Mouse (Mus musculus) adrenal gland, postnatal 4 days (tissue): ENCODE measurements around the gene Myo9b. TPM values are rescaled to one million over a fixed set of nuclear protein-coding genes. Genes with fewer than 3 reads are reported as not detected.
"Not testable (repeated sequence)": the region's sequence is repeated elsewhere in the genome, so short reads cannot be mapped to it uniquely, and the experiment has no call there.

Experiments
- DNase-seq, 2 experiments: peaks; one replicate each; pipeline ENCODE4 v3.0.0; 2021 to 2022; ENCODE audit warnings: low spot score in 2 of 2, mixed read lengths in 2 of 2
- long read RNA-seq, 2 experiments: library from polyadenylated mRNA; stranded (forward); transcript quantifications; one replicate each; pipeline ENCODE4 v2.0.0; 2021
- total RNA-seq, 2 experiments: library from RNA; stranded (reverse); gene quantifications; 2 replicates each; pipeline ENCODE4 v1.2.3; 2021

The Myo9b gene
- total RNA-seq, result 10 to 100 TPM; 43.8 to 47.6 TPM
- long read RNA-seq, experiment 1, partial matches to known transcripts, result 4 of 11 reads
- long read RNA-seq, experiment 1, other reads (novel, unspliced or antisense), result 7 of 11 reads
- long read RNA-seq, experiment 2, partial matches to known transcripts, result 12 of 17 reads
- long read RNA-seq, experiment 2, other reads (novel, unspliced or antisense), result 5 of 17 reads

DNA sequence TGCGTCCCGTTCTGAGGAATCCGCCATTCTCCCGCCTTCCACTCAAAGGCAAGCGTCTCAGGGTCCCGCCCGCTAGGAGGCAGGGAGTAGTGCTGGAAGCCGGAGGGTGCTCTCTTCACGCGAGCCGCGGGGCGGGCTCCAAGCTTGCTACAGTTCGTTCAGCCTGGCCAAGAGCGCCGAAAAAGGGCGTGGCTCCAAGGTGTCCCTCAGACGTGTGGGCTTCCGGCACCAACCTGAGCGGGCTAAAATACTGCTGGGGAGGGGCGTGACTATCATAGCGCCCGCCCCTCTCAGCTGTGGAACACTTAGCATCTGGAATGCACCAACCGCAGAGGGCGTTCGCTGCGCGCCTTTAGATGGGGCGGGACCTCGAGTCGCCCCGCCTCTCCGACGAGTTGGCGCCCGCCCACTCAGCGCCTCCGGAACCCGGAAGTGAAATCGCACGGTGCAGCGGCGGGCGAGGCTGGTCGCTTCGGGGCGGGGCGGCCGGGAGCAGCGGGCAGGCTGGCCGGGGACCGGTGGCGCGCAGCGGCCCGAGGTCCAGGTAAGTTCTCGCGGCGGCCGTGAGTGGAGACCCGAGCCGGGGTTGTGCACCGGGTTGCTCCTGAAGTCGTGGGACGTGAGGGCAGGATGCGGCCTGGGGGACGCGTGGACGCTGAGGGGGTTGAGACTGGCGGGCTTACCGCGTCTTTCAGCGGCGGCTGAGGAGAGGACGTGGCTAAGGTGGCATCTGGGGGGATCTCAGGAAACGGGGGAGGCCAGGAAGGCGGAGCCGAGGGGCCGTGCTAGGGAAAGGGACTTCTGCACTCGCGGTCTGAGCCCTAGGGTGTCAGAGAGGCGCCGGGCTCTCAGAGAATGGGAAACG lies at the start of gene Myo9b, which contains the start of gene Haus8:
TSS of gene Myo9b (plus strand) at position 429 of the 865 bp plus-strand sequence.
TSS of gene Haus8 (minus strand) at position 649 of the 865 bp plus-strand sequence.
- peak; percentile 85 to 93 for DNase-seq

DNA sequence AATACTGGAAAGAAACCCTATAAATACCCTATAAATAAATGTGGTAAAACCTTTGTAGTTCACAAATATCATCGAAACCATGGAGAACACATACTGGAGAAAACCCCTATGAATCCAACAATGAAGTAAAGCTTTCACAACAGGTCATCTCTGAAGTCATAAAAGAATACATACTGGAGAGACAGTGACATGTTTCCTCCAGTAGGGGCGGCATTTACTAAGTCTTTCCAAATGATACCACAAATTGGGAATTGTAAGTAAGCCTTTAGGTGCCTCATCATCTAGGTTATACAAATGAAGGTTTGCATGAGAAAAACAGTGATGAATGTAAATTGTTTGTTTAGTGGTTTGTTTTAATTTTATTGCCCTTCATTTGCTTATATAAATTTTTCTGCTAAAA lies 48.0 kb upstream of the Myo9b start:
- DNase-seq, result no peak

DNA sequence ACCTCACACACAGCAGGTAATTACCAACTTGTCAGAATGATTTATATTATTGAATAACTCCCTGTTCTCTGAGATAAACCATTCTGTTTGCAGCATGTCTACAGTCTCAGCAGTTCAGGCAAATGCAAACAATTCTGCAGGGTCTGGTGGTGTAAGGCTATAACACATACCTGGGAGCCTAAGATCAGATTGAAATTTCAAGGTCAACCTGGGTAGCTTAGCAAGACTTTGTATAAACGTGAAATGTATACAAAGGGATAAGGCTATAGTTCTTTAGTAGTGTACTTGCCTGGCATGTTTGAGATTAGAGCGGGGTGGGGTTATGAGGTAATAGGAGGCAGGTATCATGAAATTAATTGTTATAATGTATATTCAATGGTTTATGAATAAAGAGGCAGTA lies 29.8 kb upstream of the Myo9b start:
- DNase-seq, result no peak

DNA sequence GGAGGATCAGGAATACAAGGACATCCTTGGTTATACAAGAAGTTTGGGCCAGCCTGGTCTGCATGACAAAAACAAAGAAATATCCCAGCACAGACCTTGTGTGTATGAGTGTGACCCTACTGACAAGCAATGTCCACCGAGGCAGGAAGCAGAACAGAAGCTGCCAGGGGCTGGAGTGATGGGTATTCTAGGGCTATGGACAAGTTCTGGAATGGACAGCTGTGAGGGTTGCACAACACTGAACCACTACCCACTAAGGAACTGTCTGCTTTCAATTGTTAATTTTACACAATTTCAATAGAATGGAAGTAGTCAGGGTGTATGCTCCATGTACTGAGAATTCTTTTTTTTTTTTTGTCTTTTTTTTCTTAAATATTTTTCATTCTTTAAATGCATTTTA lies 24.3 kb upstream of the Myo9b start:
- no peak for DNase-seq

DNA sequence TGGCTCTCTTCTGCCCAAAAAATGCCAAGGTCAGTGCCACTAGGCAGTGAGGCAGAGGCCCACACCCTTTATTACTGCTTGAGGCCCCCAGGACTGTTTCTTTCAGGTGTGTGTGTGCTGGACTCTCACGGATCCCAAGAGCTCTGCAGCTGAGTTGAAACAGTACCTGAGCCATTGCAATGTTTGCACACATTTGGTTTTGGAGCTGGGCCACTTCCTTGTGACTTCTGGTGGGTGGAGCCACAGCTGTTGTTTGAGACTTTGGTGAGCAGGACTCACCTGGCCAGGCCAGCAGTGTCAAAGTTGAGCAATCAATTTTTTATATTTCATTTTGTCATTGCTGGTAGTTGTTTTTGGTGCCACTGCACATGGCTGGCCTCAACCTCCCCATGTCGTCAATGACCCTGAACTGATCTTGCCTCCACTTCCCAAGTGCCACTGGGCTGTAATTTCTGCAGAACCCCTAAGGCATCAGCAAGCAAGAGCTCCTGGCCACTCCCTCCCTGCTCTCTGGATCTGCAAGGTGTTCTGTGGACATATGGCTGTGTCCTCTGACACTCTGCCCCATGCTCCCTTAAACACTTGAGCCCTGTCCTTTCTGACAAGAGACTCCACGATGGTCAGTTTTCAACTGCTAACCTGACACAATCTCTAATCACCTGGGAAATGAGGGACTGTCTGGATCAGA lies 15.8 kb upstream of the Myo9b start:
- DNase-seq, result no peak

DNA sequence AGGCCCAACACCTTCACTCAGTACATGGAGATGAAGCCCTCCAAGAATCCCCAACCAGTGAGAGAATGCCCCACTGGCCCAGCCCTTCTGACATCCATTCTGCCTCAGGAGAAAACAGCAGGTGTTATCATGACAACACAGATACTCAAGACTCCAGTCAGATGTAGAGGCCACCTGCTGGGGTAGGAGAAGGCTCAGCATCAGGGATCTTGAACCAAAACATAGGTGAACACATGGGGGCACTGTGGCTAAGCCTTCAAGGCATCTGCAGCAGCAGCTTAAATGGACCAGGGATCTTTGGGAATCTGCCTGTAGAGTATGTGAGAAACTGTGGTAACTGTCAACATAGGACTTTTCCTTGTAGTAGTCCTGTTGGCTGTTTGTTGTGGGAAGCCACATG lies 11.3 kb upstream of the Myo9b start:
- DNase-seq, result no peak

DNA sequence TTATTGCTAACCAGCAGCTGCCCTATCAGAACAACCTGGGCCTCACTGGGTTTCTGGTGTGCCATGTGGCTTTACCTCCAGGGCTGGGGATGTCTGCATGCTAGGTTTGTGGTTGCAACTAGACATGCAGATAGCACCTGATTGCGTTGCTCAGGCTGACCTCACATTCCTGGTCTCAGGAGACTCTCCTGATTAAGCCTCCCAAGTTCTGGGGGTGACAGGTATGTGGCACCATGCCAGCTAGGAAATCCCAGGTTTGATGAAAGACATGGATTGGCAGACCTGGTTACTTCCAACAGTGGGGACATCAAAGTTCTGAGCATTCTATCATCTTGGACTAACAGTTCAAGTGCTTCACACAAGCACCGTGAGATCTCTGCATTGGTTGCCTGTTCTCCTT lies 4.8 kb upstream of the Myo9b start:
- DNase-seq, result no peak

DNA sequence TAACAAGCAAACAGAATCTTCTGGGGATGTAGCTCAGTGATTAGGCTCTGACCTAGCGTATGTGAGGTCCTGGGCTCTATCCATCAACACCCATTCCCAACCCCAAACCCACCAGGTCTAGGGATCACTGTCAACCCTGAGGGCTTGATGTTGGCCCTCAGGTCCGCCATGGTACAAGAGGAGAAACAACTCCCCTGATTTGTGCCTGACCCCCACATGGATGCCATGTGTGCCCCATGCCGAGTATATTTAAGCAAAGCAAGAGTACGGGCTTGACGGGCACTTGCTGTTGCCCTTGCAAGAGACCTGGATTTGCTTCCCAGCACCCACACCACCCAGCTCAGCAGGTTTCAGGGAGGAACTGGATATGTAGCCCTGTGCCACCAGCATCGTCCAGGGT lies 4.2 kb upstream of the Myo9b start:
- not testable (repeated sequence) for DNase-seq

DNA sequence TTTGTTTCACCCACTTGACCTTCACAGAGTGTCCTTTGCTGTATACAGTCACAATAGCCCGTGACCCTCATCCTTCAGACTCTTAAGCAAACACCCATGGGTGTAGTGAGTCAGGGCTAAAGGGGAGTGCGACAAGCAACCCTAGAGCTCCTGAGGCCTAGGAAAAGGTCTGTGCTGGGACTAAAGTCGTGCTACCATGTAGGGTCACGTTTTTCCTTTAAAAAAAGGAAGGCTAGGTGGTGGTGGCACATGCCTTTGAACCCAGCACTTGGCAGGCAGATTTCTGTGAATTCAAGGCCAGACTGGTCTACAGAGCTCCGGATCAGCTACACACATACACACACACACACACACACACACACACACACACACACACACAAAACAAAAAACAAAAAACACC lies 884 bp upstream of the Myo9b start:
- DNase-seq, result no peak

DNA sequence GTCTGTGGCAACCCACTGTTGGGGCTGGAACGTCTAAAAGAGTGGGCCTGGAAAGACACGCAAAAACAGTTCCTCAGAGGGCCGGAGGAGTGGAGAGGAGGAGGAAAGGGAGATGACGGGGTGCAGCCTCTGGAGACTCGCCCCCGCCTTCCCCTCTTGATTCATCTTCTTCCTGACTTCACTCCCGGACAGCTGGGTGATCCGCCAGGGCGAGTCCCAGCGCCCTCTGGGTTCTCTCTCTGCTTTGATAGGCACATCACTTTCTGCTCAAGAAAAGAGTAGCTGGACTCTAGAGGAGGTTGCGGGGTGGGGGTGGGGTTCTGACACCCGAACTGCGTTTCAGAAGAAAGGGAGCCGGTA lies 617 bp downstream of the Myo9b start:
- DNase-seq, result peak in 1 of 2 experiments; percentile 32

DNA sequence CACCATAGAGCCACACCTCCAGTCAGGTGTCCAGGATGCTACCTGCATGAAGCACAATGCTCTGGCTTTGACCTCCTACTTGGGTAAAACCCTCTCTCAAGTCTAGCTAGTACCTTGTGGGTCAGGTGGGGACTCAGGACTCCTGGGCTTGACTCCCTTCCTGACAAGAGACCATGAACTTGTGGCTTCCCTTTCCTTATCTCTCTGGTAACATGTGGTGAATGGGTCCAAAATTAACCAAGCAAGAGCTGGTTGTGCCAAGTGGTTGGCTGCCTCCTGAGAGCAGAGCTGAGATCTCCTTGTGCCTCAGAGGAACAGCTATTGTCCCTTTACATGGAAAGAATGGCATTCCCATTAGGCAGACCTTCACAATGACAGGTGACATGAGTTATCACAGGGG lies 2.0 kb downstream of the Myo9b start:
- no peak for DNase-seq

DNA sequence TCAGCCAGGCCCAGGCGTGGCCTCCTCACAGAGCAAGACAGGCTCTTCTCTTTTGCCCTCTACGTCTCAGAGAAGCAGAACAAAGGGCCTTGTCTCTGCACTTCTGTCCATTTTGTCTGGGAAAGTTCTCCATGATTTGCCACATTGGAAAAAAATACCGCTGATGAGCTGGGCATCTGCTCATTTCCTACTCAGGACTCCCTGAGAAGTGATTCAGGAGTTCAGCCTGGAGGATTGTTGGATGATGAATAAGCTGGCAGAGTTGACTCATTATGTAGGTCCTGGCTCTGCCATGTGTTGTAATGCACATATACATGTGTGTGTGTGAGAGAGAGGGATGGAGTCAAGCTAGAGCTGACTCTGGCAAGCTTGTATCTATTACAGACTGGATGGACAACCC lies 3.7 kb downstream of the Myo9b start:
- DNase-seq, result no peak

DNA sequence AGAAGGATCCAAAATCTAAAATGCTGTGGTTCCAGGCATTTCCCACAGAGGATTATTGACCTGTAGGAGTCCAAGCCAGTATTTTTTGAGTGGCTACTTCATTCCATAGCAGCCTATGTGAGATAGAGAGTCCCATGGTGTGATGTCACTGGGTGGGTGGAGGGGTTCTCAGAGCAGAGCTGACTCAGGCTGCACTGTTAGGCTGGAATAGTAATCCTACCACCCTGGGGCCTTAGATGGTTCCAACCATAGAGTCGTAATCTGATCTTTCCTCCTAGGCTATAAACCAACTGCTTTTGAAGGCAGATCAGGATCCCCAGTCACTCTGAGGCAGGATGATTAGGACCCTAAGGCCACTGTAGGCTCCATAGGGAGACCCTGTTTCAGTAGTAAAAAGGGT lies 6.9 kb downstream of the Myo9b start:
- not testable (repeated sequence) for DNase-seq

DNA sequence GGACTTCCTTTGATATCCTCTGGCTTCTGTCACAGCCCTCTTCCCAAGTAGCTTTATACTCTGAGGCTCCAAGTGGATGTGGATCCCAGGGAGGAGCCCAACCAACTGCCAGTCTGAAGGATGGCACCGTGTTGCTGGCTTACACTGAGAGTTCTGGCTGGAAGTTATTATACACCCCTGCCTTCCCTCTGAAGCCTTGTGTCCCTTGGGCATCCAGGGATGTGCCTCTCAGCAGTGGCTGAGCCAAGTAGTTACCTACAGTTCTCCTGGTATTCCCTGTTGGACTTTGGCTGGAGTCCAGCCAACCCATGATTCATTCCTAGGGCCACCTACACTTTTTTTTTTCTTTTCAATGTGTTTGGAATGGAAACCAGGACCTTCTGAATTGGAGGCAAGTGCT lies 9.2 kb downstream of the Myo9b start:
- not testable (repeated sequence) for DNase-seq

DNA sequence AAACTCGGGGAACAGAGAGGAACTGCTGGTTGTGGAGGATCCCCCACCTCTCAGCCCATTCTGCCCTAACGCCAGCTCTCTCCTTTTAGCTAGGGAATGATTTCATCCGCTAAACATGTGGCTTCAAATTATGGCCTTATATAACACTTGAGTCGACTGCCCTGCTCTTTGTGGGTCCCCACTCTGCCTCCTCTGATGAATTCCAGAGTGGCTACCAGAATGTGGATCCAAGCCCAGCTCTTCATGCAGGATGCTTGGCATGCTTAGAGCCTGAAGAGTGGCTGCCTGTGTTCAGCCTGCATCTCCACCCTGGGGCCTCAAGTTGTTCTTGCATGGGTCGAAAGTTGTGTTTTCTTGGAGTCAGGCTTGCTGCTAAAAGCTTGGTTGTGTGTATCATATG lies 10.1 kb downstream of the Myo9b start:
- DNase-seq, result no peak

DNA sequence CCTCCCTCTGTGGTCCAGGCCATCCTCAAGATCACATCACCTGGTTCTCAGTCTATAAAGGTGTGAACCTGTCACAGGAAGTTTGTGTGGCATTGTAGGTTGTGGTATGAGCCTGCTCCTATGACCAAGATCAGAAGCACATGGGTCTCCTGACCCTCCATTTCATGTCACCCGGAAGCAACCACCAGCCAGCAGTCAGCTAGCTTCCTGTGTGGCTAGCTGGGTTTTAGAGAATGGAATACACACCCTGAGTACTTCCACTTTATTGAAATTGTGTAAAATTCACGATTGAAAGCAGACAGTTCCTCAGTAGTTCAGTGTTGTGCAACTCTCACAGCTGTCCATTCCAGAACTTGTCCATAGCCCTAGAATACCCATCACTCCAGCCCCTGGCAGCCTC lies 13.7 kb downstream of the Myo9b start:
- not testable (repeated sequence) for DNase-seq

DNA sequence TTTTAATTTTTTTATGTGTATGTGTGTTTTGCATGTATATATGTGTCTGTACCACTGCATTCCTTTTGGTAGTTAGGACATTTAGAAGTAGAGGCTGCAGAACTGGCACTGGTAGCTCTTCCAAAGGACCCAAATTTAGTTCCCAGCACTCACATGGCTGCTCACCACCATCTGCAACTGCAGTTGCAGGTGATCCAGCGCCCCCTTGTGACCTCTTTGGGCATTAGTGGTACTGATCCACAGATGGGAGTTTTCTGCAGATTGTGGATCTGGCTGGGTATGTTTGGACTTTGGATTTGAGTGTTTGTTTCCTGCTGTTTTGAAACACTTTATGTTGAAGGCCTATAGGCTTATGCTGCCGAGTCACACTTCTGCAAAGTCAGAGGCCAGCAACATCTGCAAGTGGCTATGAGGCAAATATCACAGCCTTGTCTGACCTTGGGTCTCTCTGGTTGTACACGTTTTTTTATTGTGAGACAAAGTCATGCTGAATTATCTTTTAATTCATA lies 16.0 kb downstream of the Myo9b start:
- no peak for DNase-seq

DNA sequence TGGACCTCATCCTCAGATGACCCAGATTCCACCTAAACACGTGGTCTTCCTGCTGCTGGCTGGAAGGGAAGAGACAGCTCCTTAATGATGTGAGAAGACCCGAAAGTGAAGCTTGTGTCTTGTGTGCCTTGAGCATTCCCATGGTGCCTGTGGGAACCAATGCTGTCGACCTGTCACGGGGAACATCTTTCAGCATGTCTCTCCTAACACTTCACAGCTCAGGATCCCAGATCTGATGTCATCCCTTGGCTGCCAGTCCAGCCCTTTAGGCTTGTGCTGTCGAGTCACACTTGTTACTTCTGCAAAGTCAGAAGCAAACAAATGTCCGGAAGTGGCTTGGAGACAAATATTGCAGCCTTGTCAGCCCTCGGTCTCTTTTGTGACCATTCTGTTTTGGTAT lies 16.6 kb downstream of the Myo9b start:
- DNase-seq, result no peak

DNA sequence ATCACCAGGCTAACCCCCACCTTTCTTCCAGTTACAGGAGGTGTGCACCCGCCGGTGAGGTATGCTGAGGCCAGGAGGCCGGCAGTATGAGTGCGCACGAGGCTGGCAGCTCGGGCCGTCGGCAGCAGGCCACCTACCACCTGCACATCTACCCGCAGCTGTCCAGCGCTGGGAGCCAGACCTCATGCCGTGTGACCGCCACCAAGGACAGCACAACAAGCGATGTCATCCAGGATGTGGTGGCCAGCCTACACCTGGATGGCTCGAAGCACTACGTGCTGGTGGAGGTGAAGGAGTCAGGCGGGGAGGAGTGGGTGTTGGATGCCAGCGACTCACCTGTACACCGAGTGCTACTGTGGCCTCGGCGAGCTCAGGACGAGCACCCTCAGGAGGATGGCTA lies 17.7 kb downstream of the Myo9b start:
- DNase-seq, result no peak

DNA sequence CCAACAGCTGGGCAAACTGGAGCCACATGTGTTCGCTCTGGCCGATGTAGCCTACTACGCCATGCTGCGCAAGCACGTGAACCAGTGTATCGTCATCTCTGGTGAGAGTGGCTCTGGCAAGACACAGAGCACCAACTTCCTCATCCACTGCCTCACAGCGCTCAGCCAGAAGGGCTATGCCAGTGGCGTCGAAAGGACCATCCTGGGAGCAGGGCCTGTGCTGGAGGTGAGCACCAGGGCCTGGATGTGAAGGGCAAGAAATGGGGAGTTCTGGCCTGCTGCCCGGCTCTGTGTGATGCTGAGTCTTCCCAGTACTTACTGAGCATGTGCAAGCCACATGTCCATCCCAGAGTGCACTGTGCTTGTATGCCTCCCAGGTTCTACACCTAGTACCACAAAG lies 18.4 kb downstream of the Myo9b start:
- no peak for DNase-seq

DNA sequence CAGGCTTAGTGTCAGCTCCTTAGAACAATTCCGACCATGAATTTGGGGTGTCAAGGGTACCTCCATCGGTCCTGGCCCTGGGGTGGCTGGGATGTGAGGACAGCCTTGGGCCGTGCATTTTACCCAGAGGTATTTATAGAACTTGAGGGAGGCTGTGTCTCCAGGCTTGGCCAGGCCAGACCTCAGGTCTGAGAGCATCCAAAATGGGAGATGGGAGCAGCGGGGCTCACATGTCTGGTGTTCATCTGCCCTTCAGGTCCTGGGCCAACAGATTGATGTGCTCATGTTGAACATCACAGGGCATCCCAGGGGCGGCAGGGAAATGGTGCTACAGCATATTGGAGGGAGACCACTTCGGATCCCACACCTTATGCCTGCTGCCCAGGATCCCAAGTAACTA lies 18.8 kb downstream of the Myo9b start:
- no peak for DNase-seq

DNA sequence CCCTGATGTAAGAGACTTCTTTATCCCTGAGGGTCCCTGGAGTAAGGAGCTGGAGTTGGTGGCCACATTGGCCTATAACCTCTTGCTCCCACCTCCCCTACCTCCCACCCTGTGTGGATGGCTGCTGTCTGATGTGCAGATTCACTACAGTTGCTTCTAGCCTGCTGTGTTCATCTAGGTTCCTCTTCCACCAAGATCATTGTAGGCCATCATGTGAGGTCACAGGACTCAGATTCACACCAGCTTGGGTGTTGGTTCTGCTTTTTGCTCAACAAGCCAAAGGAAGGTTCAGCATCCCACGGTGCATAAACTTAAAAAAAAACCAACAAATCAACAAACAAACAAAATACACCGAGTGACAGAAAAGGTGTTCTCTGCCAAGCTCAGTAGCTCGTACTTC lies 21.4 kb downstream of the Myo9b start:
- not testable (repeated sequence) for DNase-seq
